Mouse (Mus musculus) kidney, postnatal 4 days (tissue): Measurements from ENCODE around the gene Ccdc85b.

Experiments
- DNase-seq, 2 experiments: peaks; one replicate each; pipeline ENCODE4 v3.0.0; 2021; ENCODE audit warnings: mixed read lengths in 2 of 2

Ccdc85b gene

DNA sequence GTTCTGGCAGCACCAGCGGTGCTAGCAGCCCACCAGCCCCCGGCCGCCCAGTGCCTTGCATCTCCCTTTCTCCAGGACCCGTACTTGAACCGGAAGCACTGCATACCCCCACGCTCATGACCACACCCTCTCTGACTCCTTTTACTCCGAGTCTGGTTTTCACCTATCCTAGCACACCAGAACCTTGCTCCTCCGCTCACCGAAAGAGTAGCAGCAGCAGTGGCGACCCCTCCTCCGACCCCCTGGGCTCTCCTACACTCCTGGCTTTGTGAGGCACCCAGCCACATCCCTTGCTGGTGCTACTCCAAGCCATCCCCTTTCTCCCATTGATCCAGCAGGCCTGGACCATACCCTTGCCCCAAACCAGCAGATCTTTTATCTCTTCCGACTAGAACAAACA, 2.7 kb downstream of the Ccdc85b start:
- DNase-seq: peak in 1 of 2 experiments; percentile 10

GRCm38 (mm10) chr19:5451766-5452165, 5.9 kb downstream of the Ccdc85b start:
- peak in 1 of 2 experiments; percentile 4 for DNase-seq

GRCm38 (mm10) chr19:5449673-5450072, 8.0 kb downstream of the Ccdc85b start:
- DNase-seq: no peak

DNA sequence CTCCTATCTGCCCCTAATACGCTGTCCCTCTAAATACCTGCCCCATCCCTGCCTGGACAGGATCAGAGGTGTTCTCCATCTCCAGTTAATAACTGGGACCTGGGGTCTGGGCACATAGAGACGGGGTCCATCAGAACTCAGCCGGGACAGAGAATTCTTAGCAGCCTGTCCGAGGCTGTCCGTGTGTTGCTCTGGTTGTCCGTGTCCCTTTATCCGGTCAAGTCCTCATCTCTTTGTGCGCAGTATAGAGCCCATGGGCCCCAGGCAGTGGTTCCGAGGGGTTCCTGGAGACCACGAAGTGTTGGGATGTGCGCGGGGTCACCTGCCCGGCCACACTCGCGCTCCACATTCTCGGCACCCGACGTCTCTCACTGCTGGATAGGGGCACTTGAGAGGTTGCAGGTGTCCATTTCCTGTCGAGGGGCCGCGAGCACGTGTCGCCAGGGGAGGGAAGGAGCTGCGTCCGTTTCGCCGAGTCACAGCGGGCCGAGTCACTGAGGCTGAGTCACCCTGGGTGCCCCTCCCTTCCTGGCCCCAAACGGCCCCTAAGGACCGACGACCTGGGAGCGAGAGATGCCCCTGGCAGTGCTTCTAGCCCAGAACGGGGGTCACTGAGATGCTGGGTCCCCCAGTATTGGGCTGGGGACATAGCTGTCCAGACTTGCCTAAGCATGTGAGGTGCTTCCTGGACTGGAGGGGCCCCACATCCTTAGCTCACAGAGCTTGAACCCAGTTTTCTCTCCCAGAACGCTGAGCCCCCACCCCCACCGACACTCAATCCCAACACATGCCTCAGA, 9.1 kb downstream of the Ccdc85b start:
- DNase-seq: peak; percentile 29 to 44

GRCm38 (mm10) chr19:5447515-5448353, 10.0 kb downstream of the Ccdc85b start, which contains the start of gene Fosl1:
TSS of gene Fosl1 (plus strand) at chr19:5447547.
- peak; percentile 83 to 86 for DNase-seq

- DNase-seq: no peak
These were observed 11.9 kb downstream of the Ccdc85b start for GRCm38 (mm10) chr19:5445747-5446146.

DNA sequence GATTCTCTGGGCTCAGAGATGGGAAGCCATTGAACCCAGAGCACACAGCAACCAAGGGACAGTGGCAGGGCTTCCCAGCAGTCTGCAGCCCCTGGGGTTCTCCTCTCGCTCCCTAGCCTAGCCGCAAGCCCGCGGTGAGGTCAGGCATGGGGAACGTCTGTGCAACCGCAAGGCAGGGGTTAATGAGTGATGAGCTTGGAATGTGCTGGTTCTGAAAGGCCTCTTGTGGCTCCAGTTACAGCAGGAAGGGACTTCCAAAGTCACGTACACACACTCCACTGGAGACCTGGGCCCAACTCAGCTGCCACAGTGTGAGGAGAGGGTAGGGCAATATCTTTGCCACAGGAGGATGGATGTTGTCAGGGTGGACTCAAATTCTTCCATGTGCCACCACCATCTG, 12.7 kb downstream of the Ccdc85b start:
- DNase-seq: peak; percentile 39 to 57

DNA sequence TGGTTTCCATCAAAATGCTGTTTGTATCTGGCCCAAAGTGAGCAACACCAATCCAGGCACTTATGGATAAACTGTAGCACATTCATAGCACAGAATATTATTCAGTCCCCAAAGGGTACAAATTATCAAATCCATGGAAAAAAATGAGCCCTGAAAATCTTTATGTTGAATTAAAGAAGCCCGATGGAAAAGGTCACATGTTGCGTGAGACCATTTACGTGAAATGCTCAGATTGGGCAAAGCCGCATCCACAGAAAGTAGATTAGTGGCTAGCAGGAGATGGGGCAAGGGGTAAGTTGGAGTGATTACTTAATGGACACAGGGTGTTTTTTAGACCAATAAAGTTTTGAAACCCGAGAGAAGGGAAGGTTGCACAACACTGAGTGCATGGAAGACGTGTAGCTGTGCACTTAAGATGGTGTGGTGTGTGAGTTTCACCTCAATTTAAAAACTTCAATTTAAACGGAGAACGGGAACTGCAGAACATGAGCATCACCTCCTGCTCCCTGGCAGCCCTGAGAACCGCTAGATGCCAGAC, 13.3 kb downstream of the Ccdc85b start:
- no peak for DNase-seq

DNA sequence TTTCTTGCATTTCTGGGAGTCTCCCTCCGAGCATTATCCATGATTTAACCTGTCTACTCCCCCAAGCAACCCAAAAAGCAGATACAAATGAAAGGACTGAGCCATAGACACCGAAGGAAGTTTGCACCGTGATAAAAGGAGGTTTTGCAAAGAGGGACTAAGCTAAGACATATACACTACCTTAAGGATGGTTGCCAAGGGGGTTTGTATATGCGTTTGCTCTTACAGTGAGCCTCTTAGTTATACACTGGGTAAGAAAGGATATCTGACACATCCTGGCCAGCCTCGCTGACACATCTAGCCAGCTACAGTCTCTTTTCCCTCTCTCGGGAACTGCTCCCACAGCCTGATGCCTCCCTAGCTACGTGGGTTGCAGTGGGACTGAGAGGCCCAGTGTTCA, 23.7 kb downstream of the Ccdc85b start:
- no peak for DNase-seq

- DNase-seq: peak; percentile 67 to 76
These were observed 24.5 kb downstream of the Ccdc85b start for GRCm38 (mm10) chr19:5432992-5433852.

DNA sequence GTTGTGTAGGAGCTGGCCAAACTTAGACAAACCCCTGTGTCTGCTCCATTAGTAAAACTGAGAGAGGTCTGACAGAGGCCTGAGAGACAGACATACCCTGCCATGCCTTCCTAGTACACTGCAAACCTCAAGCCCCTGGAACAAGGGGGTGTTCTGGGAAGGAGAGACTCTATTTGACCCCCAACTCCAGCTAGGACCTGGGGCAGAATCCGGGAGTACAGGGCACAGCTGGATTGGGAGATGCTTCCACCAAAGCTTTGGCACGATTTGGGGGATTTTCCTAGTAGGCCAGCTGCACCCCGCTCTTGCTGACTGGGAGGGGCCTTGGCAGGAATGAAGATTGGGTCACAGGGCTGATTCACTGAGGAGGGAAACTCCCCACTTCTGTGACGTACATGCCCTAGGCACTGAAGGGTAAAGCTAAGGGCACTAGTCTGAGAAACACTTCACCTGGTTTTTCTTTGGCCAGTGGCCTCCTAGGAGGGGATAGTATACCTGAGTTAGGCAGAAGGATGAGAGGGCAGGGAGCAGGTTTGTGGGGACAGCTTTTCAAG, 25.7 kb downstream of the Ccdc85b start:
- DNase-seq: no peak

DNA sequence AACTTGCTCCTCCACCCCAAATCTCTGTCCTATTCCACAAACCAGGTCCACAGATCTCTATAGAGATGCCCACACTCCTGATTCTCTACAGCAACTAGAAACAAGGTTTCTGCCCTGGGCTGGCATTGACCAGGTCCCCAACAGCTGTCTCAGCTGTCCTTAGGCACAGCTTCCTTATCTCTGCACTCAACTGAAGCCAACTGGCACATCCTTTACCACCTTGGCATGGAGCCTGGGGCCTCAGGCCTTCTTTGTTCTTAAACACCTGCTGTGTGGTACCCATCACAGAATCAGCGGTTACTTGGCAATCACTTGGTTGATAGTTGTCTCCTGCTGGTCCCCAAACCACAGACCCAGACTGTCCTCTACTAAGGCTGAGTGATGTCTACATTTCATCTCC, 27.3 kb downstream of the Ccdc85b start:
- DNase-seq: no peak

DNA sequence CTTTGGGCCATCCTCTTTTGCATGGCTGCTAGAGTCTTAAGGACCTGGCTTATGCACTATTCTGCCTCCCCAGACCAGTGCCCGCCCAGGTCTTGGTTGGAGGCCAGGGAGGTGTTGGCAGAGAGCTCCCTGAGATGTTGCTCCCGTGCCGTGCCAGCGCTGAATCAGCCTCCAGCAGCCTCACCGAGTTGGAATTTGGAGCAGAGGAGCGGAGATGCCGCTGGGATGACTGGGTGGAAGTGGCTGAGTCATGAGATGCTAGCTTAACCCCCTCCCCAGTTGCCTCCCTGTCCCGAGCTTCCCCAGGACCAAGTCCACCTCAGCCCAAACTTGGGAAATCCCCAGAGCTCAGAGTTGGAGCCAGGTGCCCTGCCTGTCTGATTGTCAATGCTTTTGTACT, 27.9 kb downstream of the Ccdc85b start:
- DNase-seq: peak; percentile 20 to 33

GRCm38 (mm10) chr19:5429219-5429618, 28.5 kb downstream of the Ccdc85b start:
- no peak for DNase-seq

GRCm38 (mm10) chr19:5428083-5428482, 29.6 kb downstream of the Ccdc85b start:
- DNase-seq: peak; percentile 28 to 45

DNA sequence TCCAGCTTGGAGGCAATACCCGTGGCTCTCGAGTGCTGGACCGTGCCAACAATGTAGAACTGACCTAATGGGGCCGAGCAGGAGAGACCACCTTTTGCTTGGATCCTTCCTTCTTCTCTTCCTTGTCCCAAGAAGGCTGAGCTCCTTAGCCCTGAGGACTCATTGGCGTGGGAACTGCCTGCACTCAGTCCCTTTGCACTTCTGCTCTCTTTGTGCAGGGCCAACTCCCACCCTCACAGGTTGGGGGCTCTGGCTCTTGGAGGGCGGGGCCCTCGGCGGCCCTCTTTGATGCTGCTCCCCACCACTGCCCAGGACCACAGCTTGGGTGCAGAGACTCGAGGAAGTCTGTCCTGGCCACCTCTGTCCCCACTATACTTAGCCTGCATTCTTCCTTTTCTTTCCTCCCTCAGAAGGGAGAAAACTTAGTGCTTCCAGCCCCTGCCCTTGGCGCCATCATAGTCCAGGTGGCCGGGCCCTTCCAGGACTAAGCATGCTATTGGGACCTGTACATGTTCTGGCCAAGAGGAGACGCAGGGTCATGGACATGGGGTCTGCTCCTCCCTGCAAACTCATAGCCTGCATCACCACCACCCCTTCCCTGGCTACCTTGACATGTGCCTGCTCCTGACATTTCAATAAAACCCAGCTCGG, 30.9 kb downstream of the Ccdc85b start:
- no peak for DNase-seq

DNA sequence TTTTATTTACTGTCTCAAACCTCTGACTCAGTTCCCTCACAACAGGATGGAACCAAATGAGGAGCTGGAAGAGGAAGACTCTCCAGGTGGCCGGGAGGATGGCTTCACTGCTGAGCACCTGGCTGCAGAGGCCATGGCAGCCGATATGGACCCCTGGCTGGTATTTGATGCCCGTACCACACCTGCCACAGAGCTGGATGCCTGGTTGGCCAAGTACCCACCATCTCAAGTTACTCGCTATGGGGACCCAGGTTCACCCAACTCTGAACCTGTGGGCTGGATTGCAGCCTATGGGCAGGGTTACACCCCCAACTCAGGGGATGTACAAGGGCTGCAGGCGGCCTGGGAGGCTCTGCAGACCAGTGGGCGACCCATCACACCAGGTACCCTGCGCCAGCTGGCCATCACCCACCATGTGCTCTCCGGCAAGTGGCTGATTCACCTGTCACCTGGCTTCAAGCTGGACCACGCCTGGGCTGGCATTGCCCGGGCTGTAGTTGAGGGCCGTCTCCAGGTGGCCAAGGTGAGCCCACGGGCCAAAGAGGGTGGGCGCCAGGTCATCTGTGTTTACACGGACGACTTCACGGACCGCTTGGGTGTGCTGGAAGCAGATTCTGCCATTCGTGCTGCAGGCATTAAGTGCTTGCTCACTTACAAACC, 31.7 kb downstream of the Ccdc85b start:
- DNase-seq: peak in 1 of 2 experiments; percentile 11

- peak; percentile 97 to 99 for DNase-seq
These were observed 32.6 kb downstream of the Ccdc85b start, which contains the start of the genes Drap1 and AI837181 for GRCm38 (mm10) chr19:5424782-5425741. TSS of gene Drap1 (minus strand) at chr19:5424979. TSS of gene AI837181 (plus strand) at chr19:5425144.

DNA sequence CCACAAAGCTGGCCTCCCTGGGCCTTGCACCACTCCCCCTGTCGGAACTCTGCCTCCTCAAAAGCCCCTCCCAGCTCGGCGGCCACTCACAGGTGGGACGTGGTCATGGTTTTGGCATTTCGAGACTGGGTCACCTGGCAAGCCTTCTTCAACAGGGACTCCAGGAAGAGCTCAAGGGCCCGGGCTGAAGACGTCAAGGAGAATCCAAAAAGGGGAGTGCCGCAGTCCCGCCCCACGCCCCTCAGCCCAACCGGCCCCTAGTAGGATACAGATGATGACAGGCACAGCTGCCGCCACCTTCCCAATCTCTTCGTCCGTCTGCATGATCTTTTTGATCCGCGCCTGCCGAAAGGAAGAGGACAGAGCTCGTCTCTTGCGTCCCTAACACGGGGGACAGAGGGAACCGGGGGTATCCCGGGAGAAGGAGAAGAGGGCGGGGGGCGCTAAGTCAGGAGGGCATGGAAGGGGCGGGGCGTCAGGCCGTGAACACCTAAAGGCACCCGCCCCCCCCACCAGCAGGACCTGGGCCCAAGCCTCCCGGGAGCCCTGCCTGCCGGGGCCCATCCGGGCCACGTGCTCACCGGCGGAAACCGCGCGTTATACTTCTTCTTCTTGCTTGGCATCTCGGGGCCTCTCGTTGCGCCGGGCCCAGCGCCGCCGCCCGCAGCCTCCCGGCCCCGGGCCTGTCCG, 33.5 kb downstream of the Ccdc85b start:
- DNase-seq: peak; percentile 85 to 90
